Mouse (Mus musculus) megakaryocyte, embryonic 14.5 days (primary cell): ENCODE results near the gene Fam117a. TPM values are rescaled to one million over a fixed set of nuclear protein-coding genes. Genes with fewer than 3 reads are reported as not detected.

Experiments
- H3K27me3 ChIP-seq: replicated peaks from 2 replicates; pipeline ENCODE3; 2012; ENCODE audit warnings: inconsistent platforms
- H3K36me3 ChIP-seq: replicated peaks from 2 replicates; pipeline ENCODE3; 2012; ENCODE audit warnings: low read length, inconsistent platforms, mixed read lengths
- H3K4me1 ChIP-seq: 2 replicates; pipeline ENCODE4 v1.6.1; 2012; ENCODE audit warnings: inconsistent platforms
- H3K4me3 ChIP-seq: replicated peaks from 2 replicates; pipeline ENCODE3; 2012; ENCODE audit warnings: moderate library complexity, mild to moderate bottlenecking, inconsistent platforms
- H3K9me3 ChIP-seq: 2 replicates; pipeline ENCODE4 v1.6.1; 2012; ENCODE audit warnings: inconsistent platforms
- FLI1 ChIP-seq: IDR thresholded peaks from 2 replicates; pipeline ENCODE4 v1.6.1; 2012; ENCODE audit warnings: low read length, inconsistent platforms, mixed read lengths
- GATA1 ChIP-seq: IDR thresholded peaks from 3 replicates; pipeline ENCODE4 v1.6.1; 2012; ENCODE audit warnings: mixed read lengths, low read length, inconsistent platforms, borderline replicate concordance
- polyA plus RNA-seq: library from polyadenylated mRNA; stranded (reverse); fragments of >175 nt; gene quantifications from 2 replicates; pipeline ENCODE4 v1.2.3, GENCODE M21; 2012; ENCODE audit warnings: low replicate concordance; ENCODE audit not compliant: insufficient read depth

Gene Fam117a
- polyA plus RNA-seq, 1 experiment = 42.4 TPM

DNA sequence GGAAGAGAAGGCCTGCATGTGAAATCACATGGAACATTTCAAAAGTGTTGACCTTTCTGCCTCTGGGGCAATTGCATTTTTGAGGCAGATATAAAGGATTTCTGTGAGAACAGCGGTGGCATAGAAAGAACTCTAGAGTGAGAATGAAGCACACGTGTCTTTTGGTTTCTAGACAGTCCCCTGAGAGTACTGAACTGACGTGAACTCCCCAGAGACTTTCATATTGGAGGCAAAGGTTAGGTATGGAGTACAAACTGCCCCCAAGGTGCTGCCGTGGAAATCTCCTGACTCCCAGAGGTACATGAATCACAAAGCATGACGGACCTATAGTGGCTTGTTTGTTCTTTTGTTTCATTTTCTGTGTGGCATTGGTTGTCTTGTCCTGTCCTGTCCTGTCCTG lies 8.2 kb upstream of the Fam117a start:
- no peak overlapping the region for H3K4me3 ChIP-seq
- peaks cover 17% of the 10 kb centered on the region for H3K27me3 ChIP-seq
- H3K36me3 ChIP-seq = no peaks in the 10 kb centered on the region
- no peaks in the 10 kb centered on the region for H3K9me3 ChIP-seq
- peaks cover 40% of the 10 kb centered on the region for H3K4me1 ChIP-seq
- TF ChIP-seq FLI1 (no peak), GATA1 (no peak)

DNA sequence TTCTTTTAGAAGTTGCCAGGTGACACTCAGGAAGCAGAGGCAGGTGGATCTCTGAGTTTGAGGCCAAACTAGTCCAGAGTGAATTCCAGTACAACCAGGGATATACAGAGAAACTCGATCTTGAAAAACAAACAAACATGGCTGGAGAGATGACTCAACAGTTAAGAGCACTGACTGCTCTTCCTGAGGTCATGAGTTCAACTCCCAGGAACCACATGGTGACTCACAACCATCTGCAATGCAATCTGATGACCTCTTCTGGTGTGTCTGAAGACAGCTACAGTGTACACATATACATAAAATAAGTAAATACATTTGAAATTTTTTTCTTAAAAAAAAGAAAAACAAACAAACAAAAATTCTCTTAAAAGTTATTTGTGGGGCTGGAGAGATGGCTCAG lies 6.2 kb upstream of the Fam117a start:
- Histone ChIP-seq H3K9me3 (no peaks in the 10 kb centered on the region), H3K36me3 (no peaks in the 10 kb centered on the region), H3K27me3 (peaks cover 7% of the 10 kb centered on the region), H3K4me1 (peaks cover 50% of the 10 kb centered on the region), H3K4me3 (no peak overlapping the region)
- TF ChIP-seq GATA1 = no peak
- no peak for TF ChIP-seq FLI1

DNA sequence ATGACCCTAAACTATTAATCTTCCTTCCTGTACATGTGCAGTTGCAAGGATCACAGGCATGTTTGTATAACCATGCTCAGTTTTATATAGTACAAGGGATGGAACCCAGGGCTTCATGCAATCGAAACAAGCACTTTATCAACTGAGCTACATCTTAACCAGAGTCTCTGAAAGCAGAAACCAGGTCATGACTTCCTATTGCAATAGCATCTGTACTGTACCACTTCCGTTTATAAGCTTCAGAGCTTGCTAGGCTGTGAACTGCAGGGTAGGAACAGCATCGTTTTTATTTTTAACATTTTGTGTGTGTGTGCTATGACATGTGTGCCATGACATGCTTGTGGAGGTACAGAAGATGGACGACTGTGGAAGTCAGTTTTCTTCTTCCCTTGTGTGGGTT lies 3.6 kb upstream of the Fam117a start:
- no peaks in the 10 kb centered on the region for H3K36me3 ChIP-seq
- peaks cover 53% of the 10 kb centered on the region for H3K4me1 ChIP-seq
- no peaks in the 10 kb centered on the region for H3K9me3 ChIP-seq
- H3K4me3 ChIP-seq = no peak overlapping the region
- no peak for TF ChIP-seq GATA1
- no peak for TF ChIP-seq FLI1
- H3K27me3 ChIP-seq = no peaks in the 10 kb centered on the region

DNA sequence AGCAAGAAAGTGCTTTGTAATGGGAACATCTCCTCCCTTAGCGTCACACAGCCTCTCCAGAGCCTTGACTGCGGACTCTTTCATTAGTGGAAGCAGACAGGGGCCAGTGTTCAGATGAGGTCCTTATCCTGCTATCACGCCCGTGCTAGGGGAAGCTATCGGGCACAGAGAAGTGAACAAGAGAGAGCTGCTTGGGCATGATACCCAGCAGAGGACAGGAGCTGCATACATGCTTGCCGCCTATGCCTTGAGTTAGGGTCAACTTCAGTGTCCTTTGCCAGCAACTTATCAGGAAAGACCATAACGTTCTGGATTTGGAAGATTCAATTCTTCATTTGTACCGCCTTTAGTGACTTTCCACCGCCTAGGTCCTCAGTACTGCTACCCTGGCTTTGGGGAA lies 3.0 kb upstream of the Fam117a start:
- TF ChIP-seq GATA1 = no peak
- TF ChIP-seq FLI1 = no peak
- H3K4me1 ChIP-seq = peaks cover 59% of the 10 kb centered on the region
- H3K36me3 ChIP-seq = no peaks in the 10 kb centered on the region
- no peak overlapping the region for H3K4me3 ChIP-seq
- no peaks in the 10 kb centered on the region for H3K27me3 ChIP-seq
- H3K9me3 ChIP-seq = no peaks in the 10 kb centered on the region

DNA sequence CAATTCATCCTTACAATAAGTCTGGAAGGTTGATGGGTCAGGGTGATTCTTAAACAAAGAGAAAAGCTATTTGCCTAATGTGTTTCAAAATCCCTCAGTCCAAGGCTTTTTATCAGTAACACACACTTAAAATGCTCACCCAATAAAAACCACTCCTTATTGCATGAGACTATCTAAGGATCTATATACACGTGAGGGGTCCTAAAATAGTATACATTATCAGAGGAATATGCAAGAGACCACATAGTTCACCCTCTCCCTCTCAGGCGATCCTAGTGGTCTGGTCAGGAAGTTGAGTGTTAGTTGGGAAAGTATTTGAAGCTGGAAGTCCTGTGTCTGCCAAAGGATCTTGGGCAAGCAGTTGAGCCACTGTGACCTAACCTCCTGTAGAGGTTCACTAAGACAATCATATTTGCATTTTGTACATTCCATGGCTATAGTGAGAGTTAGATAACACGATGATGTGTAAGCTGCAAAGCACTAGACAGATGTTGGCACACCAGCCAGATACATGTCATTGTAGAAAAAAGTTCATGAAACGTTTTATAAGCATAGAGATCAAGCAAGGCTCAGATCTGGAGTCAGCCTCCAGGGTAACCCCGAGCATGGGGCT lies 2.3 kb upstream of the Fam117a start:
- Histone ChIP-seq H3K36me3 (no peaks in the 10 kb centered on the region), H3K4me3 (no peak overlapping the region), H3K4me1 (peaks cover 66% of the 10 kb centered on the region), H3K27me3 (no peaks in the 10 kb centered on the region), H3K9me3 (no peaks in the 10 kb centered on the region)
- TF ChIP-seq FLI1 (no peak), GATA1 (no peak)

DNA sequence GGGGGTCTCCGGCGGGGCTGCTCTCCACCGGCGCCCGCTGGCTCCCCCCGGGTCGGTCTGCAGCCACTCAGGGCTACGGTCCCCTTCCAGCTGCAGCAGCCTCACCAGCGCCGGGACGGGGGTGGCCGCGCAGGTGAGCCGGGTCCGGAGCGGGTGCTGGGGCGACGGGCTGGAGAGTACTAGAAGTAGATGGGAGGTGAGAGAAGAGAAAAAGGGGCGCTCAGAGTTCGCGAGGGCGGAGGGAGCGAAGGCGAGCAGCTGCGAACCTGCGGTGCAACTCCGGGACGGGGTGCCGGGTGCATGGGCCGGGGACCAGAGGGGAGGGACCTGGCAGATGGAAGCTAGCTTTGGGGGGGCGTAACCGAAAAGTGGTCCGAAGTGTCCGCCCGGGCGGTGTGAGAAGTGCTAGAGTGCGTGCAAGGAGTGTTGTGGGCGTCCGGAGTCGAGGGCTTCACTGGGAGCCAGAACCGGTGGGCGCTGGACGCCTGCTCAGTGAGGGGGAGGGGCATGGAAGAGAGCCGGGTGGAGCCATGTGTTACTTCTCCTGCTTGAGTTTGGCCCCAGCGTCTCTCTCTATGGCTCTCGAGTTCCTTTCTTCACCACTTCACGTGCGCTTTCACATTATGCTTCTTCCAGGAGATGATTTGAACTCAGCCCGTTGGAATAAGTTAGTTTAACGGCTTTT lies 453 bp downstream of the Fam117a start:
- Histone ChIP-seq H3K9me3 (no peaks in the 10 kb centered on the region), H3K36me3 (peaks cover 2% of the 10 kb centered on the region), H3K4me3 (peak overlapping the region; percentile 95), H3K4me1 (peaks cover 79% of the 10 kb centered on the region), H3K27me3 (no peaks in the 10 kb centered on the region)
- TF ChIP-seq FLI1 (no peak), GATA1 (no peak)

DNA sequence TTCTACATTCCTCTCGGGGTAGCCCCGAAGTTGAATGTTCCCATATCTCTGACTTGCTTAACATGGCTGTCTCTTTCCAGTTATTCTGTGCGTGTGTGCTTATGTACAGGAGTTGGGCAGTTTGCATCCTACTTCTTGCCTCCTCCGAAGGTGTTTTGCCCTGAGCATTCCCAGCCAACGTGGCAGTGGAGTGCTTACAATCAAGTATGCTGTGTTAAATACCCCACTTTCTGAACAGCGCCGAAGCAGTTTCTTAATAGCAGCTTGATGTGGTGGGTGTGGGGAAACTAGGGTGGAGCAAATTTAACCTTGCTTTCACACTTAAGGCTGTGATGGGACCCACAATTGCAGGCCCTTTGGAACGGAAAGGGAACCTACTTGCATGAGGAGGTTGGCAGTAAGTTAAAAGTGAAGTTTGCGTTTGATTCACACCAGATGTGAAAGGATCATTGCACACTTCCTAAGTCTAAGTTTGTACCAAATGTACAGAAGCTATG lies 1.1 kb downstream of the Fam117a start:
- peak overlapping the region; percentile 95 for H3K4me3 ChIP-seq
- peaks cover 83% of the 10 kb centered on the region for H3K4me1 ChIP-seq
- peaks cover 2% of the 10 kb centered on the region for H3K36me3 ChIP-seq
- H3K27me3 ChIP-seq = no peaks in the 10 kb centered on the region
- no peak for TF ChIP-seq GATA1
- no peak for TF ChIP-seq FLI1
- no peaks in the 10 kb centered on the region for H3K9me3 ChIP-seq

DNA sequence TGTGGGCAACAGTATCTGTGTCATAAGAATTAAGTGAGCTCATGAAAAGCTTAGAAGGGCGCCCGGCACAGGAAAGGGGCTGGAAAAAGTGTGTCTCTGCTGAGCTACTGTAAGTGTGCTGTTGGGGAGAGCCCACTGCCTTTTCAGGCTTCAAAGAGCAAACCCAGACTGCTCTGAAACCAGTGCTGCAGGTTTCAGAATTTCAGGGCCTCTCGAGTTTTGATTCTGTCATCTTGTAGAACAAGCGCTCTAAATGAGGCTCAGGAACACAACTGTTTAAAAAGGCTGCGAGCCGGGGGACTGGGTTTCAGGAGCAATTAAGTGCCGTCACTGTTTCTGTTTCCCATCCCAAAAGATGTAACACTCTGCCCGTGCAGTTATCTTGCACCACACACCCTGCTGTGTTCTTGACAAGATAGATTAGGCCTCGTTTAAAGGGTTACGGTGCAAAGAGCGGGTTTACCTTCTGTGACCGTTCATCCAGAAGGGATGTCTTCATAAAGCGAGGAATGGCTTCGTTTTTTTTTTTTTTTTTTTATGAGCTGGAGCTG lies 2.7 kb downstream of the Fam117a start:
- peaks cover 85% of the 10 kb centered on the region for H3K4me1 ChIP-seq
- H3K9me3 ChIP-seq = no peaks in the 10 kb centered on the region
- H3K36me3 ChIP-seq = peaks cover 8% of the 10 kb centered on the region
- H3K4me3 ChIP-seq = peak overlapping the region; percentile 95
- H3K27me3 ChIP-seq = no peaks in the 10 kb centered on the region
- no peak for TF ChIP-seq GATA1
- no peak for TF ChIP-seq FLI1

DNA sequence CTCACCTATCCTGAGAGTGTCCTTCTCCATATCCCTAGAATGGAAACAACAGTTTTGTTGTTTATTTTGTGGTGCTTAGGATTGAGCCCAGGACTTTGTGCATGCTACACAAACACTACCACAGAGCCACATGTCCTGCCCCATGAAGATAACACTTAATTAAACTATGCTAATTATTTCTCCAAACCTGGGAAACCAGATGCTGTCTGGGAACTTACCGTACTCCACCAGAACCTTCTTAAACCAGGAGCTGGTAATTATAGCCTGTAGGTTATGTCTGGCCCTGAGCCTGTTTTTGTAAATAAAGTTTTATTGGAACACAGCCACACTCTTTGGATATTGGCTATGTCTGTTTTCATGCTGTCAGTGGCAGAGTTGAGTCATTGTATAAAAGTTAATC lies 3.4 kb downstream of the Fam117a start:
- no peaks in the 10 kb centered on the region for H3K9me3 ChIP-seq
- peaks cover 2% of the 10 kb centered on the region for H3K27me3 ChIP-seq
- H3K36me3 ChIP-seq = peaks cover 12% of the 10 kb centered on the region
- peaks cover 83% of the 10 kb centered on the region for H3K4me1 ChIP-seq
- H3K4me3 ChIP-seq = no peak overlapping the region
- no peak for TF ChIP-seq FLI1
- no peak for TF ChIP-seq GATA1

DNA sequence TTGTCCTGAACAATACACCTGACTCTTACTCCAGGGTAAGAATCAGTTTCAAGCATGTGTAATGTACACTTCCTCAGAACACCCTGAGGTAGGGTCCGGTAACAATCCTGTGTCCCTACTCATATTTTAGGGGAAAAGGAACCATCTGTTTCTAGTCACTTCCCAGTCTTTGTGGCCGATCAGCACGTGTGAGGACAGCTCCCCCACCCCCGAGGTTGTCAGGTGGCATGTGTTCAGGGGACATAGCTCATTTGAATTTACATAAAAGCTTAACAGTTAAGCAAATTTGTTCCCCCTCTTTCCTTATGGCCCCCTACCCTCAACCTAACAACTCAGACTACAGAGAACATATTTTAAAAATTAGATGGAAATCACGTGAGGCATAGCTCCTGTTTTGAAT lies 3.8 kb downstream of the Fam117a start:
- no peaks in the 10 kb centered on the region for H3K9me3 ChIP-seq
- no peak overlapping the region for H3K4me3 ChIP-seq
- peaks cover 16% of the 10 kb centered on the region for H3K36me3 ChIP-seq
- H3K4me1 ChIP-seq = peaks cover 81% of the 10 kb centered on the region
- TF ChIP-seq GATA1 (no peak), FLI1 (no peak)
- H3K27me3 ChIP-seq = peaks cover 2% of the 10 kb centered on the region
